Mouse (Mus musculus) intestine, embryonic 14.5 days (tissue): ENCODE measurements around the gene Hmgxb4. TPM values are rescaled to one million over a fixed set of nuclear protein-coding genes. Genes with fewer than 3 reads are reported as not detected.
A peak's percentile ranks its signal among the peaks of the same experiment; 100 is the strongest.
"Not testable (repeated sequence)": the region's sequence is repeated elsewhere in the genome, so short reads cannot be mapped to it uniquely, and the experiment has no call there.

Experiments used
- ATAC-seq: fragments of 200-750 bp; cut with Nextera tagmentation; replicated peaks from 2 replicates; pipeline ENCODE4 v1.8.0; 2017; ENCODE audit warnings: low read depth, moderate number of reproducible peaks, moderate TSS enrichment, moderate library complexity; ENCODE audit not compliant: low FRiP score, low TSS enrichment
- DNase-seq: peaks from one replicate; pipeline ENCODE4 v3.0.0-alpha.2; 2018; ENCODE audit warnings: low spot score
- H3K27ac ChIP-seq: fragments of 300-500 bp; sonication (generic); 2 replicates; pipeline ENCODE4 v1.5.1; 2014; ENCODE audit warnings: low read depth, mild to moderate bottlenecking, control low read depth
- H3K27me3 ChIP-seq: fragments of 300-500 bp; sonication (generic); replicated peaks from 2 replicates; pipeline ENCODE4 v1.6.1; 2014; ENCODE audit warnings: low read length, control low read depth; ENCODE audit not compliant: control insufficient read depth, insufficient read depth
- H3K36me3 ChIP-seq: fragments of 300-500 bp; sonication (generic); 2 replicates; pipeline ENCODE4 v1.6.1; 2014; ENCODE audit warnings: low read length, control low read depth; ENCODE audit not compliant: control insufficient read depth, insufficient read depth
- H3K4me1 ChIP-seq: fragments of 300-500 bp; sonication (generic); replicated peaks from 2 replicates; pipeline ENCODE4 v1.6.1; 2014; ENCODE audit warnings: low read length, control low read depth, mixed read lengths; ENCODE audit not compliant: control insufficient read depth, insufficient read depth
- H3K4me2 ChIP-seq: fragments of 300-500 bp; sonication (generic); 2 replicates; pipeline ENCODE4 v1.6.1; 2014; ENCODE audit warnings: low read length
- H3K4me3 ChIP-seq: fragments of 300-500 bp; sonication (generic); 2 replicates; pipeline ENCODE4 v1.5.1; 2014; ENCODE audit warnings: low read depth, low read length, control low read depth, mixed read lengths
- H3K9ac ChIP-seq: fragments of 300-500 bp; sonication (generic); 2 replicates; pipeline ENCODE4 v1.6.1; 2014; ENCODE audit warnings: mild to moderate bottlenecking, low read length
- H3K9me3 ChIP-seq: fragments of 300-500 bp; sonication (generic); 2 replicates; pipeline ENCODE4 v1.6.1; 2016; ENCODE audit warnings: low read length, control low read depth; ENCODE audit not compliant: control insufficient read depth
- WGBS: fragments of 180-500 bp; shearing (Covaris S2); extraction: QIAGEN DNeasy Blood & Tissue Kit; methylation state at CpG from one replicate; pipeline ENCODE4 v1.1.7; 2014; 5-methylcytosine and 5-hydroxymethylcytosine counted together
- polyA plus RNA-seq: library from polyadenylated mRNA; unstranded; fragments of >200 nt; fragmentation: Nextera tagmentation; extraction: Ambion mirVana; gene quantifications from 2 replicates; pipeline ENCODE4 v1.2.1, GENCODE M21; 2014

Gene Hmgxb4
- 44.3 and 46.3 TPM in 2 replicates for polyA plus RNA-seq

DNA sequence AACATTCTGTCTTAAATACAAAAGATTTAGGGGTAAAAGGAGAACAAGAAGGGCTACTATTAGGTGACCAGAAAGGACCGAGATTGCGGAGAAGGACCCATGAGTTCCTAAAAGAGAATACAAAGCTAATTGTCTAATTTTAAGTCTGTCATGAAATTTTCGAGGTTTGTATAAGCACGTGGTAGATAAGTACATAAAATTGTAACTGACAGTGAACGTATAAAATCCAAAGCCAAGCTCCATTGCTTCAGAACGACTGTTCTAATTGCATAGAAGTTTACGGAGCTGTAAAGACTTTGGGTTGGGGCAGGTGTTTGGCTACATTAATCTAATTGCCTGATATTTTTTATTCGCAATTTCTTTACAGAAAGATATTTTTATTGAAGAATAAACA lies at the start of gene Hmgxb4:
TSS of gene Hmgxb4 (plus strand) at position 276 of the 394 bp plus-strand sequence.
- no peaks in the 10 kb centered on the region for H3K27me3 ChIP-seq
- ATAC-seq: peak; percentile 11; the same call in 1 of the 2 replicates
- H3K27ac ChIP-seq: peak within 1 kb of the TSS; percentile 96
- no peak for DNase-seq
- peaks cover 10% of the 10 kb centered on the region for H3K4me1 ChIP-seq
- H3K9me3 ChIP-seq: no peaks in the 10 kb centered on the region
- peak within 1 kb of the TSS; percentile 66 for H3K4me2 ChIP-seq
- WGBS: 18% methylated on average over 8 of the region's 8 CpGs
- peak within 1 kb of the TSS; percentile 73 for H3K4me3 ChIP-seq
- peak within 1 kb of the TSS; percentile 98 for H3K9ac ChIP-seq
- H3K36me3 ChIP-seq: no peaks in the 10 kb centered on the region; the same call in 1 of the 2 replicates

DNA sequence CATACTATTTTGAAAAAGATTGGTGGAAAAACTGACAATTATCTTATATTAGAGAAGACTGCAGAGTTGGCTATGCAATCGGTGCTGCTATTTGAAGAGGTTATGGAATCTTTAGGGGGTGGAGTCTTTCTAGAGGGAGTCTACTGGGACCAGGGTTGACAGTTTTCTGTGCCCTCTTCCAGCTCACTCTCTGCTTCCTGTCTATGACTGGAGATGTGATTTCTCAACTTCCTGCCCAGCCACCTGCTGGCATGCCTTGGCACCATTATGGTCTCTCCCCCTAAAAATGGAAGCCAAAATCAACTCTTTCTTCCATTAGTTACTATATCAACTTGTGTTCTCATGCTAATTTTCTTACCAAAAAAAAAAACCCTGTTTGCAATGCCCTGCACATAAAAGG lies 43.7 kb upstream of the Hmgxb4 start:
- H3K27me3 ChIP-seq: no peaks in the 10 kb centered on the region
- ATAC-seq: no peak
- WGBS: 87% methylated on average over 1 of the region's 1 CpGs
- no peak overlapping the region for H3K27ac ChIP-seq
- H3K4me1 ChIP-seq: no peaks in the 10 kb centered on the region
- no peak overlapping the region for H3K9ac ChIP-seq
- no peak for DNase-seq
- no peak overlapping the region for H3K4me2 ChIP-seq
- H3K9me3 ChIP-seq: no peaks in the 10 kb centered on the region
- no peak overlapping the region for H3K4me3 ChIP-seq
- H3K36me3 ChIP-seq: no peaks in the 10 kb centered on the region

DNA sequence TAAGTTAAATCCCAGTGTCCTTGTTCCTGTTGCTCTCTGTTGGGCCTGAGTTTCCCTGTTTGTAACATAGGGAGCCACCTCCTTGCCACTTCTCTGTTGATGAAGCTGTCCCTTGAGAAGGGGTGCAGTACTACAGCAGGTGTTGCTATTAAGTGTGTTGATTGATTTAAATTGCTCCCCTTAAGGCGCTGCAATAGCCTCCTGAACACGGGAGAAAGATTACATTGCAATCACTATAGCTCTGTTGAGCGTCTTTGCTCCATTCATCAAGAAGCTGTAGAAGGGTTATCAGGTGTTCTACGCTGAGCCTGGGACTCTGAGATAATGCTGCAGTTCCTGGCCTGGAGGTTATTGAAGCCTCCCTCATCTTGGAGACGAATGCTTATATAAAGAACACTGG lies 29.2 kb upstream of the Hmgxb4 start:
- 66% methylated on average over 5 of the region's 5 CpGs for WGBS
- no peak for ATAC-seq
- Histone ChIP-seq H3K9ac (no peak overlapping the region), H3K27ac (no peak overlapping the region), H3K4me2 (no peak overlapping the region), H3K9me3 (no peaks in the 10 kb centered on the region), H3K27me3 (no peaks in the 10 kb centered on the region), H3K4me1 (no peaks in the 10 kb centered on the region), H3K36me3 (no peaks in the 10 kb centered on the region), H3K4me3 (no peak overlapping the region)
- peak; percentile 24 for DNase-seq

DNA sequence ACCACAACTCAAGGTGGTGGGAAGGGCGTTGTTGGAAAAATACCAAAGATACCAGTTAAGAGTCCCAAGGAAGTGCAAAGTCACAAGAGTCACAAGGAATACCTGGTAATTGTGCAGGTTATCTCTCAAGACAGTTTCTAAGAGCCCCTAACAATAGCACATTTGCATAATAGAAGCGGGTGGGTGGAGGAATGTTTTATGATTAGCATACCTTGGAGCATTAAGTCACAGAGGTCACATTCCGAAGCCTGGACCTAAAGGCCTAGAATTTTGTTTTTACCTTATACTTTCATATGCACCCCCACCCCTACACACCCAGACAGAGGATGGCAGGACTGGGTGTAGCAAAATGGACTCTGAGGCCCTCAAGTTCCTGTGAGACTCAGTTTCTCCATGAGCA lies 22.9 kb upstream of the Hmgxb4 start:
- H3K27ac ChIP-seq, H3K36me3 ChIP-seq, DNase-seq, H3K4me1 ChIP-seq, ATAC-seq, H3K9ac ChIP-seq, H3K4me2 ChIP-seq, H3K4me3 ChIP-seq, H3K27me3 ChIP-seq, H3K9me3 ChIP-seq: not testable (repeated sequence)
- 92% methylated on average over 3 of the region's 3 CpGs for WGBS

DNA sequence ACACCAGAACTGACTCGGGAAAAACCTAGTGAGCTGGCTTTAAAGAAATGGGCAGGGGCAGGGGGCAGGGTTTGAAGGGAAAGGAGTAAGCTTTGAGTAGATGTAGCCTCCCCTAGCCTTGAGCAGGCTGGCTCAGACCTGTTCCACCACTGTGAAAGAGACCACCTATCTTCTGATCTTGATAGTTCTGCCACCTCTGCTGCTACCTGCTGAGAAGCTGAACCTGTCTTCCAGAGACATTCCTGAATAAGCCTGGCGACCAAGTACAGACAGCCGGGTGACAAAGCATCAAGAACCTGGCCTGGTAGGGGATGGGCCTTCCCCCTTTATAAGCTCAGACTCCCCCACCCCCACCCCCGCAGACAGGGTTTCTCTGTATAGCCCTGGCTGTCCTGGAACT lies 21.5 kb upstream of the Hmgxb4 start:
- no peak for ATAC-seq
- no peaks in the 10 kb centered on the region for H3K4me1 ChIP-seq
- H3K36me3 ChIP-seq: no peaks in the 10 kb centered on the region
- H3K27me3 ChIP-seq: no peaks in the 10 kb centered on the region
- no peak overlapping the region for H3K4me2 ChIP-seq
- H3K4me3 ChIP-seq: no peak overlapping the region
- no peaks in the 10 kb centered on the region for H3K9me3 ChIP-seq
- WGBS: 78% methylated on average over 4 of the region's 4 CpGs
- no peak for DNase-seq
- no peak overlapping the region for H3K27ac ChIP-seq
- no peak overlapping the region for H3K9ac ChIP-seq

DNA sequence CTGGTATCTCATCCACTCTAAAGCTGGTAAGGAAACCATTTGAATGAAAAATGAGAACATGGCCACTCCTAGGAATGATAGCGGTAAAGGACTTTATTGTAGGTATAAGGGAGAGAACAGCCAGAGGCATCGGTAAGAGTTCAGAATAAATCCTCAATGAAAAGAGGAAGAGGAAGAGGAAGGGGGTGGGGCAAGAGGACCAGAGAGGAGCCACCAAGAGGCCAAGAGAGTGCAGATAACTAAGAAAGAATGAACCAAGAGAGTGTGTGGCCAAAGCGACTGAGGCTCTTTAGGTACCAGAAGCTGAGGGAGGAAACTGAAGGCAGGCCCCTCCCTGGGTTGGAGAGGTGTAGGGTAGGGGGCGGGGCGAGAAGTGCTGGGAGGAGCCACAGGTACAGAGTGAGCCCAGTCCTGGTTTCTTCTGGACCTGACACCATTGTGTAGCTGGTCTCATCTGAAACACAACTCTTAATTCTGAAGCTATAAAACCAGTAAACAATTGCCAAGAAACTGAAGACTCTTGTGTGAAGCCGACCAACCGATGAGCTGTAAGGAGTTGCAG lies 20.8 kb upstream of the Hmgxb4 start:
- ATAC-seq (no peak), DNase-seq (no peak)
- H3K4me2 ChIP-seq: no peak overlapping the region
- H3K27ac ChIP-seq: no peak overlapping the region
- WGBS: 82% methylated on average over 7 of the region's 7 CpGs
- no peaks in the 10 kb centered on the region for H3K4me1 ChIP-seq
- no peaks in the 10 kb centered on the region for H3K27me3 ChIP-seq
- H3K9ac ChIP-seq: no peak overlapping the region
- H3K36me3 ChIP-seq: no peaks in the 10 kb centered on the region
- H3K9me3 ChIP-seq: no peaks in the 10 kb centered on the region
- no peak overlapping the region for H3K4me3 ChIP-seq

DNA sequence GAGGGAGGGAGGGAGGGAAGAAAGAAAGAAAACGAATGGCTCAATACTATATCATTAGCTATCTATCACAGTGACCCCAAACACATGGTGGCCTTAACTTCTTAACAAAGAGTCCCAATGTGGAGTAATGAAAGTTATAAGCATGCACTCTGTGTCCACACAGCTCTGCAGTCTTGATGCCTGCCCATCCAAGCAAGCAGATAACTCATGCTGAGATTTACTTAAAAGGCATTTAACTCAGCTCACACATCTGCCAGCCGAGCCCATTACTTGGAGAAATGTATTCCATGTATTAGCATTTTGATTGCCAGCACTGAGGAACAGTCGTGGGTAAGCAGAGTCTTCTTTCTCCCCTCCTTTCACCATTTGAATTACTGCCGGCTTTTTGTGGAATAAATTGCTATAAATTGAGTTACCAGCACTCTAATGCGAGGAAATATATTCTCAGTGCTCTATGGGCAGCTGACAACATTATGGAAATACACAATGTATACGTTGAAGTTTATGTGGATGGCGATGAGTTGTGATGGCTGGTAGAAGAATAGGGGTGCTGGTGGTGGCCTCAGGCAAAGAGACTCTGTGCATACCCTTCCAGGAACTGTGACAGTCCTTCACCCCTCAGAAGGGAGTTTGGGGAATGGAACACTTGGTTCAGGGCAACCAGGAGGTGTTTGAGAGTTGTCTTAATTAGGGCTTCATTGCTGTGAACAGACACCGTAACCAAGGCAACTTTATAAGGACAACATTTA lies 19.9 kb upstream of the Hmgxb4 start:
- no peaks in the 10 kb centered on the region for H3K4me1 ChIP-seq
- H3K9me3 ChIP-seq: no peaks in the 10 kb centered on the region
- no peaks in the 10 kb centered on the region for H3K27me3 ChIP-seq
- DNase-seq (no peak), ATAC-seq (no peak)
- H3K9ac ChIP-seq: no peak overlapping the region
- 76% methylated on average over 8 of the region's 8 CpGs for WGBS
- H3K4me2 ChIP-seq: no peak overlapping the region
- H3K4me3 ChIP-seq: no peak overlapping the region
- no peak overlapping the region for H3K27ac ChIP-seq
- H3K36me3 ChIP-seq: no peaks in the 10 kb centered on the region

DNA sequence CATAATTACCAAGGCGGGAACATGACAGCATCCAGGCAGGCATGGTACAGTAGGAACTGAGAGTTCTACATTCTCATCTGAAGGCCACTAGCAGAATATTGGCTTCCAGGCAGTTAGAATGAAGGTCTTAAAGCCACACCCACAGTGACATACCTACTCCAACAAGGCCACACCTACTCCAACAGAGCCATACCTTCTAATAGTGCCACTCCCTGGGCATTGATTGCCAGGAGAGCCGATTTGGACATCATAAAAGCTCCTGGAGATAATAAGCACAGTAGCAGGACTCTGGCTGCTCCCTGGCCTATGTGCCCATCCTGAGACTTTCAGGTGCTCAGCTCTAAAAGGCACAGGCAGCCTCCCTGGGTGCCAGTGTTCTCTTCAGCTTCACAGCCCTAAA lies 19.3 kb upstream of the Hmgxb4 start:
- no peak overlapping the region for H3K9ac ChIP-seq
- H3K4me3 ChIP-seq: no peak overlapping the region
- no peak overlapping the region for H3K27ac ChIP-seq
- ATAC-seq: 0 out of 2 replicates have a peak, but pooled peaks have one; percentile 36
- H3K4me2 ChIP-seq: no peak overlapping the region
- no peaks in the 10 kb centered on the region for H3K36me3 ChIP-seq
- WGBS: 71% methylated on average over 2 of the region's 2 CpGs
- no peaks in the 10 kb centered on the region for H3K4me1 ChIP-seq
- no peak for DNase-seq
- H3K9me3 ChIP-seq: no peaks in the 10 kb centered on the region
- H3K27me3 ChIP-seq: no peaks in the 10 kb centered on the region

DNA sequence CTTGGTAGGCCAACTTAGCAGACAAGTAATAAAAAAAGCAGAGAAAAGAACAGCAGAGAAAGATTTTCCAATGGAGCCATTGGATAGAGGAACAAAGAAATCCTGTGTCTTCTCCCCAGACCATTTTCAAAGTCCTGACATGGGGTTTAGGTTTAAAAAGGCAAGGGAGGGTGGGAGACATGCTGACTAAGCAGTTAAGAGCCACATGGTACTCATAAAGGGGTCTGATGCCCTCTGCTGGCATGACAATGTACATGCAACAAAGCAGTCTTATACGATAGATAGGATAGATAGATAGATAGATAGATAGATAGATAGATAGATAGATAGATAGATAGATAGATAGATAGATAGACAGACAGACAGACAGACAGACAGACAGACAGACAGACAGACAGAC lies 15.7 kb upstream of the Hmgxb4 start:
- no peaks in the 10 kb centered on the region for H3K36me3 ChIP-seq
- no peak for DNase-seq
- H3K27me3 ChIP-seq: no peaks in the 10 kb centered on the region
- no peaks in the 10 kb centered on the region for H3K9me3 ChIP-seq
- ATAC-seq: no peak
- H3K4me1 ChIP-seq: peaks cover 7% of the 10 kb centered on the region; the same call in 1 of the 2 replicates
- no peak overlapping the region for H3K27ac ChIP-seq
- H3K4me3 ChIP-seq: no peak overlapping the region
- WGBS: 61% methylated on average over 1 of the region's 1 CpGs
- no peak overlapping the region for H3K4me2 ChIP-seq
- no peak overlapping the region for H3K9ac ChIP-seq
